Comparison of ENCODE assay signal across 13 mouse cellular contexts in genomic region chr10:117105015-117105414, GRCm38 (mm10). TPM values are rescaled to one million over a fixed set of nuclear protein-coding genes. Genes with fewer than 3 reads are reported as not detected.
DNase-seq lines count a peak whose midpoint lies in the region; ATAC-seq and TF ChIP-seq lines count a peak whose summit lies in the region.
"Had no signal": no experiment of that assay in that cellular context is flagged by ENCODE, and none has a peak within 500 bp of the region (broad histone marks: within the 10 kb centered on the region; RNA-seq: fewer than 3 reads in every experiment).

No protein-coding gene starts in this region.

- peaks cover 18% of the 10 kb centered on the region for H3K4me1 ChIP-seq in intestine, embryonic 14.5 days (replicated peaks; ENCODE audit: control insufficient read depth, insufficient read depth, low read length)
- peaks cover 4% of the 10 kb centered on the region; the same call in 1 of the 2 replicates for H3K4me1 ChIP-seq in intestine, postnatal 0 days (replicated peaks; ENCODE audit: control insufficient read depth, insufficient read depth, low read length)
- peaks cover 0 to 63% of the 10 kb centered on the region in 2 experiments; a peak in 2 of 4 replicates for H3K4me1 ChIP-seq in CH12.LX (ENCODE audit: control insufficient read depth in 1 of 2, insufficient read depth in 2 of 2)
- peaks cover 88% of the 10 kb centered on the region for H3K4me1 ChIP-seq in liver, embryonic 13.5 days (replicated peaks)

- H3K79me2 ChIP-seq in CH12.LX (replicated peaks; ENCODE audit: control insufficient read depth, extremely low read depth, insufficient read depth, poor library complexity, severe bottlenecking) = peaks cover 2% of the 10 kb centered on the region; the same call in 1 of the 2 replicates

- TF ChIP-seq EP300 in CH12.LX (IDR thresholded peaks at IDR 0.05; ENCODE audit: low read length) = no peak

- no peak overlapping the region for H3K4me3 ChIP-seq in intestine, embryonic 14.5 days (ENCODE audit: low read depth, low read length)
- H3K4me3 ChIP-seq in intestine, postnatal 0 days (ENCODE audit: low read depth, low read length) = no peak overlapping the region
- H3K4me3 ChIP-seq in CH12.LX (replicated peaks in 1 of 3; ENCODE audit: low read depth in 2 of 3, low read length in 2 of 3, poor library complexity in 1 of 3) = no peak overlapping the region
- H3K4me3 ChIP-seq in liver, embryonic 13.5 days (replicated peaks) = peak overlapping the region; percentile 26
- H3K4me3 ChIP-seq: gastrocnemius, adult 2 months; hindbrain, embryonic 13.5 days had no signal

- no peaks in the 10 kb centered on the region; the same call in 1 of the 2 replicates for H3K36me3 ChIP-seq in intestine, embryonic 14.5 days (ENCODE audit: control insufficient read depth, insufficient read depth, low read length)
- no peaks in the 10 kb centered on the region for H3K36me3 ChIP-seq in intestine, postnatal 0 days (ENCODE audit: control insufficient read depth, insufficient read depth)
- peaks cover 0 to 8% of the 10 kb centered on the region in 2 experiments for H3K36me3 ChIP-seq in CH12.LX (replicated peaks in 1 of 2; ENCODE audit: control insufficient read depth in 1 of 2, insufficient read depth in 1 of 2, low read length in 1 of 2)
- H3K36me3 ChIP-seq in liver, embryonic 13.5 days = peaks cover 7% of the 10 kb centered on the region; the same call in 1 of the 2 replicates
- H3K36me3 ChIP-seq: hindbrain, embryonic 13.5 days had no signal

- in situ Hi-C loops in CH12.LX (cut with MboI; ENCODE audit: low pct_ligation_motif_present, low pct_unique_long_range_greater_than_20kb, low sequenced_read_pairs) = no loop called here

- no peak for TF ChIP-seq POLR2A in CH12.LX (IDR thresholded peaks at IDR 0.05; ENCODE audit: low read depth, low read length)

- no peak for ATAC-seq in intestine, embryonic 14.5 days (replicated peaks; ENCODE audit: low FRiP score, low TSS enrichment, low read depth)
- no peak for ATAC-seq in intestine, postnatal 0 days
- ATAC-seq in liver, embryonic 13.5 days (ENCODE audit: low read depth) = peak; percentile 44
- ATAC-seq: lung, postnatal 0 days had no signal

- H3K4me2 ChIP-seq in intestine, embryonic 14.5 days (ENCODE audit: low read length) = no peak overlapping the region; the same call in 1 of the 2 replicates
- no peak overlapping the region for H3K4me2 ChIP-seq in intestine, postnatal 0 days (replicated peaks; ENCODE audit: low read depth)
- no peak overlapping the region for H3K4me2 ChIP-seq in CH12.LX (ENCODE audit: insufficient read depth, low read depth, poor library complexity, severe bottlenecking)
- H3K4me2 ChIP-seq in liver, embryonic 13.5 days = peak overlapping the region; percentile 60
- H3K4me2 ChIP-seq: hindbrain, embryonic 13.5 days had no signal

- no peaks in the 10 kb centered on the region for H3K27me3 ChIP-seq in intestine, embryonic 14.5 days (replicated peaks; ENCODE audit: control insufficient read depth, insufficient read depth, low read length)
- H3K27me3 ChIP-seq in intestine, postnatal 0 days (replicated peaks; ENCODE audit: control insufficient read depth, insufficient read depth, low read length) = no peaks in the 10 kb centered on the region
- H3K27me3 ChIP-seq in CH12.LX (replicated peaks) = no peaks in the 10 kb centered on the region
- H3K27me3 ChIP-seq in liver, embryonic 13.5 days = no peaks in the 10 kb centered on the region
- H3K27me3 ChIP-seq: hindbrain, embryonic 13.5 days had no signal

- no peaks in the 10 kb centered on the region for H3K9me3 ChIP-seq in intestine, embryonic 14.5 days (ENCODE audit: control insufficient read depth, low read length)
- no peaks in the 10 kb centered on the region for H3K9me3 ChIP-seq in intestine, postnatal 0 days (ENCODE audit: control insufficient read depth)
- H3K9me3 ChIP-seq in CH12.LX (replicated peaks; ENCODE audit: low read length) = no peaks in the 10 kb centered on the region
- no peaks in the 10 kb centered on the region for H3K9me3 ChIP-seq in liver, embryonic 13.5 days (replicated peaks)
- H3K9me3 ChIP-seq: hindbrain, embryonic 13.5 days had no signal

- 0 out of 2 replicates have a peak overlapping the region, but pooled peaks have one; percentile 18 for H3K27ac ChIP-seq in intestine, embryonic 14.5 days (ENCODE audit: low read depth)
- no peak overlapping the region for H3K27ac ChIP-seq in intestine, postnatal 0 days (ENCODE audit: low read depth, low read length)
- H3K27ac ChIP-seq in CH12.LX (ENCODE audit: insufficient read depth, low read depth) = no peak overlapping the region
- peak overlapping the region; percentile 94 for H3K27ac ChIP-seq in liver, embryonic 13.5 days
- H3K27ac ChIP-seq: gastrocnemius, adult 2 months; hindbrain, embryonic 13.5 days had no signal

- no peak overlapping the region for H3K9ac ChIP-seq in intestine, embryonic 14.5 days (ENCODE audit: low read length)
- H3K9ac ChIP-seq in intestine, postnatal 0 days (ENCODE audit: low read depth, low read length) = no peak overlapping the region
- no peak overlapping the region for H3K9ac ChIP-seq in CH12.LX (ENCODE audit: insufficient read depth, low read depth)
- peak overlapping the region; percentile 67 for H3K9ac ChIP-seq in liver, embryonic 13.5 days
- H3K9ac ChIP-seq: hindbrain, embryonic 13.5 days had no signal

- DNase-seq in intestine, embryonic 14.5 days (ENCODE audit: low spot score) = no peak
- DNase-seq in CH12.LX (ENCODE audit: extremely low read depth) = peak; percentile 29
- DNase-seq in c-Kit-negative CD71-positive TER-119-positive erythroid progenitor cells, embryonic 14.5 days (ENCODE audit: low read depth, low spot score) = peak; percentile 43
- DNase-seq in liver, embryonic 13.5 days = peak; percentile 46
- DNase-seq in layer of hippocampus, adult 9-10 months (ENCODE audit: low spot score) = no peak
- DNase-seq in cerebellum, adult 8-10 months = no peak
- no peak for DNase-seq in cerebellum, adult 9-11 months
- DNase-seq: gastrocnemius, adult 2 months; kidney, postnatal 36 days had no signal

- dilution Hi-C loops in CH12.LX (cut with MboI; ENCODE audit: extremely low pct_ligation_motif_present, extremely low pct_unique_long_range_greater_than_20kb, low sequenced_read_pairs) = no loop called here

- TF ChIP-seq CTCF in intestine, postnatal 0 days (IDR thresholded peaks at IDR 0.05; ENCODE audit: low read depth) = no peak
- TF ChIP-seq CTCF in CH12.LX (conservative IDR thresholded peaks at IDR 0.05 in 1 of 2, IDR thresholded peaks at IDR 0.05 in 1 of 2; ENCODE audit: low read depth in 2 of 2, low read length in 2 of 2) = no peak

- 57% methylated on average over 4 of the region's 4 CpGs for WGBS in intestine, embryonic 14.5 days
- 19% methylated on average over 4 of the region's 4 CpGs for WGBS in intestine, postnatal 0 days
- 38% methylated on average over 4 of the region's 4 CpGs for WGBS in liver, embryonic 13.5 days (ENCODE audit: insufficient replicate concordance)

- TF ChIP-seq RAD21 in CH12.LX (IDR thresholded peaks at IDR 0.05; ENCODE audit: low read depth, low read length) = no peak

TF ChIP-seq in CH12.LX, 34 proteins besides CTCF, POLR2A, EP300 and RAD21:
- no peak for TF ChIP-seq TCF12 (IDR thresholded peaks at IDR 0.05; ENCODE audit: low read depth, low read length)
- no peak for TF ChIP-seq ZKSCAN1 (IDR thresholded peaks at IDR 0.05; ENCODE audit: borderline replicate concordance, low read depth, low read length)
- no peak for TF ChIP-seq GABPA (IDR thresholded peaks at IDR 0.05; ENCODE audit: insufficient replicate concordance, low read depth, low read length)
- no peak for TF ChIP-seq SMC3 (IDR thresholded peaks at IDR 0.05; ENCODE audit: low read depth, low read length)
- no peak for TF ChIP-seq JUN (IDR thresholded peaks at IDR 0.05; ENCODE audit: insufficient read depth, low read depth, low read length)
- TF ChIP-seq MYC (IDR thresholded peaks at IDR 0.05; ENCODE audit: low read depth, low read length) = no peak
- no peak for TF ChIP-seq IRF4 (IDR thresholded peaks at IDR 0.05; ENCODE audit: low read depth, low read length)

RNA-seq across cellular contexts. Expression of gene Cct2, which starts 41.4 kb away (rescaled TPM):
- 280 and 295 TPM in 2 replicates for polyA plus RNA-seq in intestine, embryonic 14.5 days (2014; fragmentation: Nextera tagmentation; extraction: Ambion mirVana)
- 112 and 119 TPM in 2 replicates for polyA plus RNA-seq in intestine, postnatal 0 days (2015; fragmentation: Nextera tagmentation; extraction: Ambion mirVana)
- 448 and 469 TPM in 2 replicates for total RNA-seq in CH12.LX (2012; rRNA removed)
- total RNA-seq in CH12.LX (2014; rRNA removed) = 901 and 1,012 TPM in 2 replicates
- 723 and 889 TPM in 2 replicates for polyA plus RNA-seq in CH12.LX (2012; ENCODE audit: insufficient read length, low read depth)
- 220 and 240 TPM in 2 replicates for polyA plus RNA-seq in liver, embryonic 13.5 days (2015; fragmentation: Nextera tagmentation; extraction: Ambion mirVana)

RNA-seq across cellular contexts. Expression of gene Frs2, which starts 43.3 kb away (rescaled TPM):
- polyA plus RNA-seq in intestine, embryonic 14.5 days (2014; fragmentation: Nextera tagmentation; extraction: Ambion mirVana) = 28.0 and 28.9 TPM in 2 replicates
- 17.9 and 18.5 TPM in 2 replicates for polyA plus RNA-seq in intestine, postnatal 0 days (2015; fragmentation: Nextera tagmentation; extraction: Ambion mirVana)
- 5.6 and 5.7 TPM in 2 replicates for total RNA-seq in CH12.LX (2012; rRNA removed)
- total RNA-seq in CH12.LX (2014; rRNA removed) = 3.8 and 4.3 TPM in 2 replicates
- 10.3 and 10.4 TPM in 2 replicates for polyA plus RNA-seq in CH12.LX (2012; ENCODE audit: insufficient read length, low read depth)
- 8.1 and 11.7 TPM in 2 replicates for polyA plus RNA-seq in liver, embryonic 13.5 days (2015; fragmentation: Nextera tagmentation; extraction: Ambion mirVana)

RNA-seq across cellular contexts. Expression of gene Lrrc10, which starts 59.9 kb away (rescaled TPM):
- polyA plus RNA-seq in intestine, embryonic 14.5 days (2014; fragmentation: Nextera tagmentation; extraction: Ambion mirVana) = 0.12 TPM in 1 of 2 replicates, not detected in the other
- polyA plus RNA-seq in intestine, postnatal 0 days (2015; fragmentation: Nextera tagmentation; extraction: Ambion mirVana) = not detected in 2 replicates
- total RNA-seq in CH12.LX (2012; rRNA removed) = not detected in 2 replicates
- not detected in 2 replicates for total RNA-seq in CH12.LX (2014; rRNA removed)
- polyA plus RNA-seq in CH12.LX (2012; ENCODE audit: insufficient read length, low read depth) = not detected in 2 replicates
- polyA plus RNA-seq in liver, embryonic 13.5 days (2015; fragmentation: Nextera tagmentation; extraction: Ambion mirVana) = 0.10 TPM in 1 of 2 replicates, not detected in the other
- total RNA-seq: left cerebral cortex, postnatal 25 days had no signal
- polyA plus RNA-seq: hindbrain, embryonic 13.5 days had no signal

Comparison
In these comparisons a context has a peak if more than half of its experiments do, and no peak if none do; other contexts are left out.
1. H3K27ac ChIP-seq: peak in intestine, embryonic 14.5 days (single experiment) and liver, embryonic 13.5 days (single experiment); none in intestine, postnatal 0 days (single experiment) and CH12.LX (single experiment).
2. DNase-seq: peak in CH12.LX (single experiment), c-Kit-negative CD71-positive TER-119-positive erythroid progenitor cells, embryonic 14.5 days (single experiment) and liver, embryonic 13.5 days (single experiment); none in intestine, embryonic 14.5 days (single experiment), layer of hippocampus, adult 9-10 months (single experiment), cerebellum, adult 8-10 months (single experiment) and cerebellum, adult 9-11 months (single experiment).